Mouse (Mus musculus): ENCODE measurements at regions not wholly inside any gene's neighbourhood (a gene's known extent, or its start where the extent isn't known, plus 50 kb on each side); places are given as distances from the start of the nearest gene placed in this dataset.

DNA sequence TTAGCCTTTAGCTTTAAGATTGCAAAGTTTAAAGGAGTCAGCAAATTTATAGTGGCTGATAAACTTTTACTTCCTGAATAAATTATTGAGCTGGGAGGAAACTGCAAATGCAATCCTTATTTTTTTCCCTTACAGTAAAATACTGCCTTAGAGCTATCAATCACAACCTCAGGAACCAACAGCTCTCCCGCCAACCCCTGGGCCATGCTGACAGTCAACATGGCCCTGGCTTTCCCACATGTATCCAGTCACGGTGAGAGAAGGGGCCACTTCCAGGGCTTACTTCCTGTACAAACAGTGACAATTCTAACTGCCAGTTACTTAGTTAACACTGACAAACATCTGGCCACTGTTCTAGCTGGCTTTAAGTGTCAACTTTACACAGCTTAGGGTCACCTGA is 76.5 kb upstream of the Ankrd50 start:
- no peak for TF ChIP-seq CTCF (IDR thresholded peaks at IDR 0.05; ENCODE audit: control insufficient read depth, insufficient read depth, low read length)
- no peak for TF ChIP-seq POLR2A (IDR thresholded peaks at IDR 0.05; ENCODE audit: borderline replicate concordance, control insufficient read depth, low read depth, low read length)
